Mouse (Mus musculus): ENCODE results near the gene Ifne.

Gene Ifne

DNA sequence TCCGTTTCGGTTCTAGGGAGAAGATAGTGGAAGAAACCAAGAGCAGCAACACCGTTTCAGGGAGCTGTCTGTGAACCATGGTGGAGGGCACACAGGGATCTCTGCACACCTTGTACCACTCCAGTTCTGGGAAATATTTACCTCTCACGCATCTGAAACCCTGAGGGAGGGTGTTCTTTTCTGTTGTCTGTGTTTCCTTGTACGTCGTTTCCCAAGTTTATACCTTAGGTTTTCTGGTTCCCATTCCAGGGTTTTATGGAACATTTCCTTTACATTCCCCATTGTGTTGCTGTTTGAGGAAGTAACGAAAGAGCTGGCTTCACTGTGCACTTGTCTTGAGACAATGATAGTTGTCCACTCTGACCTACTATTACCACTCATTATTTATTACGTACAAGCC is at the start of gene Ifne:
Ifne (minus strand) TSS at position 101 of the 400 bp plus-strand sequence.
- no peak for DNase-seq (ENCODE audit: low spot score in 2 of 2)

DNA sequence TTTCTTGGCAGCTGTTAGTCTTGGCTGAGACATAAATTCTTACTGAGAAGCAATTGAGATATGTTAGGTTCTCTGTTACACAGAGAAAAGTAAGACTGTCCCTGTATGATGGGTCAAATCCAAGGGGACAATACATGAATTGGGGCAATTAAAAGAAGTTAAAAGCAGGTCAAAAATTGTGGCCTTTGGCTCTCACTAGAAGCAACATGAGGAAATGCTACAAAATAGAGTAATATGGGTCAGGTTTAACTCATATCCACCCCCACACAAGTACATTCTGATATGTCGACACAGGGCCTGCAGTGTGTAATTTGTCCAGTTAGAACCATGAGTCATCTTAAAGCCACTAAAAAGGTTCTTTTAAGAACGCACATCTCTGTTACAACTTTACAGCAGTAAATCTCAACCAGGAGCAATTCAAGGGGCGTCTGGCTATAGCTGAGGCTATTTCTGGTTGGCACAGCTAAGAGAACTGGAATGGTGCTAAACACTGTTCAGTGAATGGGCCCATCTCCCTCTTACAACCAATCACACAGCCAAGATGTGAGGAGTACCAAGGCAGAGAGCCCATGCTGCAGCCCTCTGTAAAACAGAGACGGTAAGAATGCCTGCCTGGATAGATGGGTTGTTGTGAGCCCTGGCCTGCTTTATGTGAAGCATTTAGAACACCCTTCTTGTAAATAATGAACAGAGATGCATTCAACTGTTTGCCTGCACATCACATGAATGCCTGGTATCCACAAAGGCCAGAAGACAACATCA is 48.5 kb upstream of the Ifne start:
- no peak for DNase-seq (ENCODE audit: low spot score in 2 of 2)

DNA sequence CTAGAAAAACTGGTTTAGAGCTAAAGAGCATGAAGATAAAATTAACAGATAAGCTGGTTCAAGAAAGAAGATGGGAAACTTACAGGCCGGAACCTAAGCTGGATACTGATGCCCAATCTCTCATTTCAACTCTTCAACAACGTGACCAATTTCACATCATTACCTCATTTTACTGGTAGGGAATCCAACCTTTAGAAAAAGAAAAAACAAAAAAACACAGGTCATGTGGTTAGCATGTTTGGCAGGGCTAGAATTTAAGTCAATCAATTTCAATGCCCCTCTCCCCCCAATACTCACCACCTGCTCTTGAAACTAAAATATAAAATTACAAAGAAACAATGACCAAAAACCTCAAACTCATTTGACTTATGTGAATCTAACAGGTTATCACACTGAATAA is 47.8 kb upstream of the Ifne start:
- no peak for DNase-seq (ENCODE audit: low spot score in 2 of 2)

DNA sequence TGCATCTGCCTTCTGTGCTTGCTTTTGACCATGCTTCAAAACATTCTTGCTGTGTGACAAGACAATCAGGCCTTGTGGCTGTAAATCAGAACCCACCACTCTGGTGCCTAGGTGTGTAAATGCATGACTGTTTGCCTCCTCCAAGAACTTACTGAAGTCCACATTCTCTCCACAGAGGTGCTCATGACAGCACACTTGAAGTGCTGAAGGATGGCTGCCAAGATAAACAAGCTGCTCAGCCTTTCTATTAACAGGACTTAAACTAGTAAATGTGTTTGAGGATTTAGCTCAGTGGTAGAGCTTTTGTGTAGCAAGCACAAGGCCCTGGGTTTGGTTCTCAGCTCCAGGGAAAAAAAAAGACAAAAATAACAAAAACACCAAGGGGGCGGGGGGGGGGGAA is 46.6 kb upstream of the Ifne start:
- DNase-seq (ENCODE audit: low spot score in 2 of 2): no peak

DNA sequence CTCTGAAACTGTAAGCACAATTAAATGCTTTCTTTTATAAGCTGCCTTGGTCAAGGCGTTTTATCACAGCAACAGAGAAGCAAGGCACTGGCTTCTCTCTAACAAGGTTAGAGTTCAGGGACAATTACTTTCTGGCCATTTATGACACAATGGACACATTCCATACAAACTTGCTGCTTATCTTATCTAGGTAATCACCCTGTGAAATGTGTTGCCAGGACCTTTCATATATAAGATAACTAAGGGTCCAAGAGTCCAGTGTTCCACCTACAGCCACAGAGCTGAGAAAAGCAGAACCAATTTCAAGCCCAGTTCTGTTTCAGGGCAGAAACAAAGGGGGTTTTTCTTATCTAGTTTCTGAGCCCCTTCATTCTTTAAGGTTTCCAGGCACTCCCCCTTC is 46.1 kb upstream of the Ifne start:
- no peak for DNase-seq (ENCODE audit: low spot score in 2 of 2)

DNA sequence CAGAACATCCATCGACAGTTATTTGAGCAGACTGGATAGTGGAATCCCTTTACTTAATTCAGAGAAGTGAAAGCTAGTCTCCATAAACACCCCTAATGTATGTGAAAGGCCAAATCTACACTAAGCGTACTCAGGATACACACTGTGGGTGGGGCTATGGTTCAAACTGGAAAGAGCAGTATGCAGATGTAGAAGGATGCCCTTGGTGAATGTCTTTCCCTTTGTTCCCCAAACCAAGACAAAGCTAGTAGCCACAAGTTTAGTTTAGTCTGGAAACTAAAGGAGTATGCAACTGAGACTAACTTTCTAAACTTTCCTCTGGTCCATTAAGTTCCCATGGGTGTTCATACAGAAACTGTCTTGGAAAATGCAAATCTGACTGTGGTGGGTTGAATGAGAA is 45.5 kb upstream of the Ifne start:
- DNase-seq (ENCODE audit: low spot score in 2 of 2): no peak

DNA sequence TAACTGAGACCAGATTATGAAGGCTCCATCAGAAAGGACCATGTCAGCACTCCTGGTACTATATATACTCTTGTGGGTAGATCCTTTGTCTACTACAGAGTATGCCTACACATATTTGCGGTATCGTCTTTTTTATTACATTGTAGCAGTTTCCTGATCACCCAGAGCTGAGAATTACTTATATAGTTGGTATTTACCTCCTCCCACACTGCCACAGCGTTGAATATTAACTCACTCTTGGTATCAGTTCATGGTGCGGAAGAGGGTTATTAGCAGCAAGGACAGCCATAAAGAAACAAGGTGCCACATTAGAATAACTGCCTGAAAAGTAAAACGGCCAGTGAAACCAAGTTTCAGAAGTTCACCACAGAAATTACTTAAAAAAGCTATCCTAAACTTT is 41.3 kb upstream of the Ifne start:
- no peak for DNase-seq (ENCODE audit: low spot score in 2 of 2)

DNA sequence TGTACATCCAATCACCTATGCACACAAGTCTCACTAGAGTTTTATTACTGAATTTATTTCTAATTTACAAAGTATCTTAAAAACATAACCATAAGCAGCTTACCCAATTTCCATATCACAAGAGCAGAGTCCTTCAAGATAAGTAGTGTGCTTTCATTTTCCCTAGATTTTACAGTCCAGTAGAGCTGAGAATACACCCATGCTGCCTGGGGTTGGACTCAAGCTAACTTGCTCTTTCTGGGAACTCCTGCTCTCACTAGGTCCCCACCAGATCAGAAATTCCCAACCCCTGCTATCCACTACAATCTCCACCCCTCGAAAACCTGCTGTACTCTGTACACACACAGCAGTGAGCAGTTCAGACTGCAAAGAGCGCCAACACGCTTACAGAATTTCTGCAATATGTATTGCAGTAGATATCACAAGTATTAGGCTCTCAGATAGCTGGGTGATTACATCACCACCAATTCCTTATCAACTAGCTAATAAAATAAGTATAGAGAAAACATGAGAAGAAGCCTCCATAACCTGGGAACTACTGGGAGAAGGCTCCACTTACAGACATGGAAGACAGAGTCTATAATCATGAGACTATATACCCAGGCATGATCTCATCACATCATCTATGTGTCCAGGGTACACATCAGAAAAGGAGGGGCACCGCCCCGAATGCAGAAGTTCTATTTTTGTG is 37.9 kb upstream of the Ifne start:
- DNase-seq (ENCODE audit: low spot score in 2 of 2): no peak

DNA sequence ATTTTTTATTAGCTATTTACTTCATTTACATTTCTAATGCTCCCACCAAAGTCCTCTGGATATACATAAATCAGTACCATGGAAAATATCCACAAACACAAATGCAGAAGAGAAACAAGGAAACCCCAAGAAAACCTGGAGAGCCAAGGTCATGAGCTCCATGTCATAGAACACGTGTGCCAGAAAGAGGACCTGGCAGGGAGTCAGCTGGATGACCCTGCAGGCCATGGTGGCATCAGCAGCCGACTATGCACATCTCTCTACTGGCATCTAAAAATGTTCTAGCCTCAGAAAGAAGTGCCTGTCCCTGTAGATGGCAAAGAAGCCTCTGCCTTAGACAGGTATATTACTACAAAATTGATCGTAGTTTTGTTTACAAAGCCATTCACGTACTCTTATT is 36.3 kb upstream of the Ifne start:
- DNase-seq (ENCODE audit: low spot score in 2 of 2): no peak

DNA sequence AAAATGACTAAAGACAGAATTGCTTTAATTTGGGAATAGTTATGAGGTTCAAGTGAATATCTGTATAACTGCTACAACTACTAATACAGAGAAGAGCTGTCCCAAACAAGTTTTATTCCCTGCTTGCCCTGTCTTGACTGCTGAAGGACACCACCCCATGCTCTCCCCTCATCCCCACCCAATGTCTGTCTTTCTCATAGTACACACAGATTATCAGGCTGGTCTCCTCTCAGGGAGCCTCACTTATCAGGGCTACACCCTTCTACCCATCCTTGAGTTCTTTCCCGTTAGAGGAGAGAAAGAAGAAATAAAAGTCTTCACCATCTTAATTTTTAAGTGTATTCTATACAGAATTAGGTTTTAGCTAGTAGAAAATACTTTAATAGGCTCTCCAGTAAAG is 34.0 kb upstream of the Ifne start:
- no peak for DNase-seq (ENCODE audit: low spot score in 2 of 2)

DNA sequence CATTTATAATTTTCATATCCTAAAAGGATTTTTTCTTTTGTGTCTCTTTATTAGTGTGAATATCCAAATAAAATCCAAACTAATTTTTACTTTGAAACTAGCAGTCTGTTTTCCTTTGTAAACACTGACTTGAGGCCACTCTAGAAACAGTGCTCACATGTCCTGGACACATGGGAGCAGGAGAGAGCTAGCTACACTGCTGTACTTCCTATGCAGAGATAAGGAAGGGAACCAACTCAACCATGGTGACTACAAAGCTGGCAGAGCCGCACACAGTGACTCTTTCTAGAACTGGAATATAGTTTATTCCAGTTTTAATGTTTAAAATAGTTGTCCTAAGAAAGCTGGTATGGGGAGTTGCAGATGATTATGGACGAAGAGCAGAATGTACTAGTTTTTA is 32.9 kb upstream of the Ifne start:
- DNase-seq (ENCODE audit: low spot score in 2 of 2): no peak

DNA sequence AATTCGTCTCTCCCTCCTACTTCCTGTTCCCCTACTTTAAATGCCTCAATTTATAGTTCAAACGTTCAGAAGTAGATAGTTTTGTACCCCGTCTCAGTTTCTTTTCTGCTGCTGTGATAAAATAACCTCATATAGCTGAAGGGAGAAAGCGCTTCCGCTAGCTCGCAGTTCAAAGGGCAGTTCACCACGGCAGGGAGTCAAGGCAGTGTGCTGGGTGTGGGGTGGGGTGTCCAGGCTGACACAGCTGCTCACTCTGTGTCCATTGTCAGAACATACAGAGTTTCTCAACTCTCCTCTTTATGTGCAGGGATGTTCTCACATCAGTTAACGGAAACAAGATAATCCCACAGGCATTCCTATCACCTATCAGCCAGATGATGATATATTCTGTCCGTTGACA is 32.2 kb upstream of the Ifne start:
- no peak for DNase-seq (ENCODE audit: low spot score in 2 of 2)

DNA sequence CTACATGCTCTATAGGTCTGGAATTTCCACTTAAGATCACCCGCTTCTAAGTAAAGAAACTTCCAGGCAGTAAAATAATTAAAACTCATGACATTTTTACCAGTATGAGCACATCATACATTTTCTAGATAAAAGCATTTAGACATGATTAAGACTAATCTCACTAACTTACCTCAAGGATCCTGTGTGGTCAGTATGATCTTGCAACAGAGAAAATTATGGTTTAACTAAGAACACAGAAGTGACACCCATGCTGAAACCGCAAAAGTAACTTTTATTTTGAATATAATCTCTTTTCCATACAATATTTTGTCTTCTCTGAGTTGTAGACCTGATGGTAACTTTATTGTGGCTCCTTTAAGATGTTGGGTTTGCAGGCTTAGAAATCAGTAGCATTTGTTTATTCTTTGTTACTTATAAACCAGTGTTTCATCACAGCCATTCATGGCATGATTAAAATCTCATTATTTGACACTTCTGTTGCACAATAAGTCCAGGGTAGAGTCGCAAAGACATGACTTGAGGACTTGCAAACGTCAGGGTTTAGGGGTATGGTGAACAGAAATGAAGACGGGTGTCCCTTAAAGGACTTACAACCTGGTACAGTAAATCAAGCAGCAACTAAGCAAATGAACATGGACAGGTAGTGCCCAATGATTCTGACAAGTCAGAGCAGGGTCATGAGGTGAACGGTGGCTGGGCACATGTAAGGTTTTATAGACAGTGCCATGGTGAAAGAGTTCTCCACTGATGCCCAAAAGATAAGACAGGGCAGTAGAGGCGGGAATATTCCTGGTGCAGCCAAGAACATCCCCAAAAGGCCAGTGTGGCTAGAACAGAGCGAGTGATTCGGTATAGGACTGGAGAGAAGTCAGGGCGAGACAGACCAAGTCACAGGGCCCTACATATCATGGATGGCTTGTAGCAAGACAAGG is 29.9 kb upstream of the Ifne start:
- no peak for DNase-seq (ENCODE audit: low spot score in 2 of 2)

DNA sequence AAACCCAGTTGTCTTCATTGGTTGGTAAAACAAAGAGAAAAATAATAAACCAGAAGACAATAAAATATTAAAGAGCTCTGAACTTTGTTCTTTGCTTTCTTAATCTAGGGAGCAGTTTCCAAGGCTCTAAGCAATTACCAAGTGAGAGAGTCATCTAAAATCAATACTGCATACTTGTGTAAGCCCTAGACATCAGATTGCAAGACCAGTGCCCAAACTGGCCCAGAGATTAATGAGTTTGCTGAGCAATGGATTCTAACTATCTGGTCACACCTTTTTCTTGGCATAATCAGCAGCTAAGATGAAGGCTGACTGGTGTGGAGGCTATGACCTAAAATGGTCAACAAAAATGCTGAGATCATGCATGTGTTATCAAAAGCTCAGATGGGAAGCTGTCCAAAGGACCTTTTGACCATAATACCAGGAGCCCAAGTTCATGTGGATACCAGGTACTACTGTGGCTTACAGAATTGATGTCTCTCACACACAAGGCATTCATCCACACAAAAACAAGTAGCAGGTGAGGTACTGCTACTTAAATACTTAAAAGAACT is 13.3 kb upstream of the Ifne start:
- no peak for DNase-seq (ENCODE audit: low spot score in 2 of 2)

DNA sequence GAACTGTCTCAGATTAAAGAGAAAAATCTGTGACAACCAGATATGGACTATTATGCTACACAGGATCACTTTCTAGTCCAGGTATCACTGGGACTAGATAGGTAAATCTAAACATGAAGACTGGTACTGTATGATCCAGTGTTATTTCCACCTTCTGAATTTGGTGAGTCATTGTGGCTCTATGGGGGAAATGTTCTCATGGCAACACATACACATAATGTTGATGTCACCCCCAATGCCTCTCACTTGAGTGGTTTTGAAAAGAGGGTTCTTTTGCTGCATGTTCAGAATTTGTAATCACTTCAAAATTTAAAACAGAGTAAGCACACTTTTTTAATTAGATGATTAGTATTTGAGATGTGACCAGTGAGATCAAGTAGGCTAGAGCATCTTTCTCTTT is 8.2 kb upstream of the Ifne start:
- no peak for DNase-seq (ENCODE audit: low spot score in 2 of 2)

DNA sequence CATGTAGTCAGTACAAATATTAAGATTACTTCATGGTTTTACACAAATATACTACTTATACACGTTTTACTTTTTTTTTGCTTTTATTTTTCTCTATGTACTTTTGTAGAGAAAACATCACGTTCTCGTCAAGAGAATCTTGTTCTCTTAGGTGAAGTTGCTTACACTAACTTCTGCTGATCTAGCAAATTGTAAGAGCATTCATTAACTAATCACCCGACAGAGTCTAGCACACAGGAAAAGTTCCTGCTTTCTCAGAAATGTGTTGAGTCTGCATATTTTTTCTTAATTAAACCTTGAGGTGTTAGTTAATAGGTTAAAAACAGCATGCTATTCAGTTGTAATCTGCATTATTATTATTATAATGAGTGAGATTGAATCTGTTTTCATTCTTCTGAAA is 1.2 kb downstream of the Ifne start:
- no peak for DNase-seq (ENCODE audit: low spot score in 2 of 2)

DNA sequence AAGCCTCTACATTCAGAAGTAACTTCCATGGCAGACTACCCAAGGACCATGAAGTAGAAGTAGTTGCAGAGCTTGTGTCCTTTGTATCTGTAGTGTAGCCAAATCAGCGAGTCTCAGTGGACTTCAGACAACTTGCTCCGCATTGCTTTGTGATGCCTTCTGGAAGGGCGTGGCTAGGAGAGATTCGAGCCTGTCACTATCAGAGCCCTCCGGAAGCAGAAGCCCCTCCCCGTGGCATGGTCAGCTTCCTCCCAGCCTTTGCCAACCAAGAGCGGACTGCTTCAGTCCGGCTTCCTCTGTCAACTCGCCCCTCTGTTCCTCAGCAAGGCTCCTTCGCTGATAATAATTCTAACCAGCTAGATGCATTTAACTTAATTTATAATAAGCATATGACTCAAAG is 1.8 kb downstream of the Ifne start:
- no peak for DNase-seq (ENCODE audit: low spot score in 2 of 2)

DNA sequence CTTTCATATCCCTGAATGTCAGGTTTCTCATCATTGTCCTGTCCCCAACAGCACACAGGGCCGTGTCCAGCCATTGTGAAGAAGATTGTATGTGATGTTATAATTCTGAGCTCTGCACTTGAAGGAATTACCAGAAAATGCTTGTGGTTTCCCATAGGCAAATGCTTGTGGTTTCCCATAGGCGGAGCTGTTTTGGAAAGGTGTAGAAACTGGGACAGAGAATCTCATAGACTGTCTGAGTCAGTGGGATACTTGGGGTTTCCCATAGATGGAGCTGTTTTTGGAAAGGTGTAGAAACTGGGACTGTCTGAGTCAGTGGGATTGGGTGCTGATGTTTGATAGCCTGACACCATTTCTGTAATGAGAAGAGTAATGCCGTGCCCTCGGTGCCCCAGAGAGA is 3.5 kb downstream of the Ifne start:
- no peak for DNase-seq (ENCODE audit: low spot score in 2 of 2)

DNA sequence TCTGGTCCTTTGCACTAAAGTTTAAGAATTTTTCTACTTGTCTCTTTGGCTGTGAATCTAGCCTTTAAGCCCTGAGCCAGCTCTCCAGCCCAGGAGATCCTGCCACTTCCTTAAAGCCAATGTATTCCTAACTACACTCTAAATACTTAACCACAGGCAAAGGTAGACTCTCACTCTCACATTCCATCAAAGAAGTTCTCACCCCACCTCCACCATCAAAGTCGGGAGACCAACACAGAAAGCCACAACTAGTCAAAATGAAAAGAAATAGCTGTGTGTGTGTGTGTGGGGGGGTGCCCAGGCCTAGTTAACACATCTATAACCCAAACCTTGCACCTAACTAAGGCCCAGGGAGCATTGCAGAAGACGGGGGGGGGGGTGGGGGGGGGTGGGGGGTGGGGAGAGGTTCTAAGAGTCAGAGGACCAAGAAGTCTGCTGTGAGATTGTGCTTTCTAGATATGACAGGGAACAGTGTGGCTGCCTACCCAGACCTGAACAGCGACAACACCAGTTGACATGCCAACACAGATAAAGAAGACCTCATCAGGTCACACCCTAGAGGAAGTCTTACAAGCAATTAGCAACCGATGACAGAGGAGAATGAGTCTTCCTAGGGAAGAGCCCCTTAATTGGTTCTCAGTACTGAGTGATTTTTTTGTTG is 4.4 kb downstream of the Ifne start:
- no peak for DNase-seq (ENCODE audit: low spot score in 2 of 2)

DNA sequence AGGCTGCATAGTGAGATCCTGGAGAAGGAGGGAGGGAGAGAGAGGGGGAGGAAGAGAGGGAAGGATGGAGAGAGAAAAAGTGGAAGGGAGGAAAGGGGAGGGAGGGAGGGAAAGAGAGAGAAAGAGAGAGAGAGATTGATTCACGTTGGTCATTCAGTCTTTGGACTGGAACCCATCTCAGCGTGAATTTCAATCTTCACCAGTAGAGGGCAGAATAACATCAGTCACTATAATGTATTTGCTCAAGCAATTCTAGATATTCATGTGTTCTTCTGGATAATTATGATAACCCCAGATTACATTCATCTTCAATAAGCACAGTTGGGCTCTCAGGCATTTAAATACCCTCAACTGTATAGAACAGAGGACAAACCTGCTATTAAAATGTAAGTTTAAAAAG is 7.3 kb downstream of the Ifne start:
- no peak for DNase-seq (ENCODE audit: low spot score in 2 of 2)
